Mouse (Mus musculus) thymus, adult 2 months (tissue): ENCODE measurements around the gene Chil1.

Experiments
- CTCF ChIP-seq: fragments of 200-500 bp; IDR thresholded peaks from 2 replicates; pipeline ENCODE4 v1.5.1; 2012; ENCODE audit warnings: mild to moderate bottlenecking, control low read depth, low read length, moderate library complexity, borderline replicate concordance; ENCODE audit not compliant: control insufficient read depth, poor library complexity, insufficient read depth; ENCODE audit errors: extremely low read depth
- POLR2A ChIP-seq: fragments of 200-500 bp; IDR thresholded peaks from 2 replicates; pipeline ENCODE4 v1.6.1; 2012; ENCODE audit warnings: mild to moderate bottlenecking, low read length, control low read depth, moderate library complexity; ENCODE audit not compliant: control insufficient read depth, poor library complexity, insufficient read depth; ENCODE audit errors: extremely low read depth

DNA sequence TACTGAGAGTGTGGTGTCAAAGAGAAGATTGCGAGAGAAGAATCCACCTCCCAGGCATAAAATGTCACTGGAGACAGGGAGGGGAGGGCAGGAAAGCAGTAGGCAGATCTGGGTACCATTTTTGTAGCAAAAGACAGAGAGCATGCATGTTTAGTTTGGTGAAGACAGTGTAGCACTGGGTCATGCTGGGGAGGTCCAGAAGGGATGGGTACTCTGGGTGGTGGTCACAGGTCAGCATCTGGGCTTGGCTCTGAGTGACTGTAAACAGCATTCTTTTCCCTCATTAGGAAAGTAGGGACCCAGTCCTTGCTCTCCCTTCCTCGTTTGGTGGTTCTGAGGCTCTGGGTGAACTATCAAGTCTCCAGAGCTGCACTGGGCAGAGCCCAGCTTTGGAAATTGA, 18.5 kb downstream of the Chil1 start:
- no peak for TF ChIP-seq CTCF
- TF ChIP-seq POLR2A = no peak
